Mouse (Mus musculus) bone marrow macrophage, adult 2 months (primary cell): ENCODE measurements around the gene Lhfpl2.

Experiments used
- CTCF ChIP-seq: IDR thresholded peaks from 2 replicates; pipeline ENCODE4 v1.5.1; 2012; ENCODE audit warnings: low read depth, mild to moderate bottlenecking, low read length, moderate library complexity
- POLR2A ChIP-seq: IDR thresholded peaks from 2 replicates; pipeline ENCODE4 v1.6.1; 2012; ENCODE audit warnings: mild to moderate bottlenecking, low read depth, low read length, borderline replicate concordance

- no peak for TF ChIP-seq CTCF
- no peak for TF ChIP-seq POLR2A
These were observed 4.9 kb downstream of the Lhfpl2 start for GRCm38 (mm10) chr13:94062349-94063111.
